Mouse (Mus musculus): ENCODE measurements at regions not wholly inside any gene's neighbourhood (a gene's known extent, or its start where the extent isn't known, plus 50 kb on each side); places are given as distances from the start of the nearest gene placed in this dataset.

GRCm38 (mm10) chr16:21320284-21320683 is 102.6 kb upstream of the Vps8 start:
- no peak for DNase-seq (ENCODE audit: low spot score)

- DNase-seq (ENCODE audit: low spot score): no peak
Observed at GRCm38 (mm10) chr16:21321188-21322070, 101.5 kb upstream of the Vps8 start.

- peak; percentile 37 for DNase-seq (ENCODE audit: low spot score)
Observed at GRCm38 (mm10) chr16:21322437-21322836, 100.5 kb upstream of the Vps8 start.

- no peak for DNase-seq (ENCODE audit: low spot score)
Observed at GRCm38 (mm10) chr16:21323446-21324034, 99.4 kb upstream of the Vps8 start.

GRCm38 (mm10) chr16:21327969-21328368 is 94.9 kb upstream of the Vps8 start:
- no peak for DNase-seq (ENCODE audit: low spot score)

GRCm38 (mm10) chr16:21329199-21329598 is 93.7 kb upstream of the Vps8 start:
- DNase-seq (ENCODE audit: low spot score): no peak

GRCm38 (mm10) chr16:21331229-21331628 is 91.7 kb upstream of the Vps8 start:
- DNase-seq (ENCODE audit: low spot score): no peak

GRCm38 (mm10) chr16:21332411-21332810 is 90.5 kb upstream of the Vps8 start:
- no peak for DNase-seq (ENCODE audit: low spot score)

- no peak for DNase-seq (ENCODE audit: low spot score)
Observed at GRCm38 (mm10) chr16:21332862-21333222, 90.1 kb upstream of the Vps8 start.

- peak; percentile 95 for DNase-seq (ENCODE audit: low spot score)
Observed at GRCm38 (mm10) chr16:21333223-21333951, 89.5 kb upstream of the Vps8 start.

GRCm38 (mm10) chr16:21339061-21339459 is 83.9 kb upstream of the Vps8 start:
- no peak for DNase-seq (ENCODE audit: low spot score)

GRCm38 (mm10) chr16:21339460-21340081 is 83.3 kb upstream of the Vps8 start:
- DNase-seq (ENCODE audit: low spot score): peak; percentile 62

- no peak for DNase-seq (ENCODE audit: low spot score)
Observed at GRCm38 (mm10) chr16:21340136-21340535, 82.8 kb upstream of the Vps8 start.

GRCm38 (mm10) chr16:21349869-21350268 is 73.0 kb upstream of the Vps8 start:
- DNase-seq (ENCODE audit: low spot score): no peak

GRCm38 (mm10) chr16:21351289-21351688 is 71.6 kb upstream of the Vps8 start:
- no peak for DNase-seq (ENCODE audit: low spot score)

GRCm38 (mm10) chr16:21353111-21353510 is 69.8 kb upstream of the Vps8 start:
- no peak for DNase-seq (ENCODE audit: low spot score)

GRCm38 (mm10) chr16:21353545-21353944 is 69.4 kb upstream of the Vps8 start:
- DNase-seq (ENCODE audit: low spot score): no peak

- DNase-seq (ENCODE audit: low spot score): no peak
Observed at GRCm38 (mm10) chr16:21355638-21356037, 67.3 kb upstream of the Vps8 start.

GRCm38 (mm10) chr16:21357433-21357832 is 65.5 kb upstream of the Vps8 start:
- DNase-seq (ENCODE audit: low spot score): no peak

- no peak for DNase-seq (ENCODE audit: low spot score)
Observed at GRCm38 (mm10) chr16:21358313-21358920, 64.5 kb upstream of the Vps8 start.

GRCm38 (mm10) chr16:21359459-21359858 is 63.5 kb upstream of the Vps8 start:
- DNase-seq (ENCODE audit: low spot score): no peak

- DNase-seq (ENCODE audit: low spot score): no peak
Observed at GRCm38 (mm10) chr16:21361406-21361805, 61.5 kb upstream of the Vps8 start.
